Mouse (Mus musculus) liver, embryonic 16.5 days (tissue): ENCODE measurements around the gene Higd1c. TPM values are rescaled to one million over a fixed set of nuclear protein-coding genes. Genes with fewer than 3 reads are reported as not detected.
"Not testable (repeated sequence)": the region's sequence is repeated elsewhere in the genome, so short reads cannot be mapped to it uniquely, and the experiment has no call there.

ENCODE experiments used
- ATAC-seq: fragments of 200-750 bp; cut with Nextera tagmentation; 2 replicates; pipeline ENCODE4 v1.8.0; 2017; ENCODE audit warnings: low read depth, mild to moderate bottlenecking, moderate number of reproducible peaks, moderate library complexity
- H3K27ac ChIP-seq: fragments of 300-500 bp; sonication (generic); 2 replicates; pipeline ENCODE4 v1.5.1; 2014; ENCODE audit warnings: mild to moderate bottlenecking, low read length
- H3K27me3 ChIP-seq: fragments of 300-500 bp; sonication (generic); 2 replicates; pipeline ENCODE4 v1.6.1; 2014; ENCODE audit warnings: low read depth, low read length, mixed read lengths; ENCODE audit not compliant: control insufficient read depth, insufficient read depth
- H3K36me3 ChIP-seq: fragments of 300-500 bp; sonication (generic); 2 replicates; pipeline ENCODE4 v1.6.1; 2014; ENCODE audit warnings: mild to moderate bottlenecking; ENCODE audit not compliant: control insufficient read depth, insufficient read depth
- H3K4me1 ChIP-seq: fragments of 300-500 bp; sonication (generic); 2 replicates; pipeline ENCODE4 v1.6.1; 2014; ENCODE audit warnings: low read depth, low read length, mixed read lengths; ENCODE audit not compliant: control insufficient read depth
- H3K4me2 ChIP-seq: fragments of 300-500 bp; sonication (generic); 2 replicates; pipeline ENCODE4 v1.6.1; 2014; ENCODE audit warnings: low read depth, low read length, mixed read lengths
- H3K4me3 ChIP-seq: fragments of 300-500 bp; sonication (generic); 2 replicates; pipeline ENCODE4 v1.5.1; 2014; ENCODE audit warnings: low read depth, mild to moderate bottlenecking, low read length
- H3K9ac ChIP-seq: fragments of 300-500 bp; sonication (generic); 2 replicates; pipeline ENCODE4 v1.6.1; 2014; ENCODE audit warnings: low read depth, low read length
- H3K9me3 ChIP-seq: fragments of 300-500 bp; sonication (generic); replicated peaks from 2 replicates; pipeline ENCODE4 v1.6.1; 2016; ENCODE audit warnings: low read length; ENCODE audit not compliant: control insufficient read depth
- WGBS: fragments of 180-500 bp; shearing (Covaris S2); extraction: QIAGEN DNeasy Blood & Tissue Kit; methylation state at CpG from one replicate; pipeline ENCODE4 v1.1.7; 2014; ENCODE audit not compliant: insufficient replicate concordance; 5-methylcytosine and 5-hydroxymethylcytosine counted together
- polyA plus RNA-seq: library from polyadenylated mRNA; unstranded; fragments of >200 nt; fragmentation: Nextera tagmentation; extraction: Ambion mirVana; gene quantifications from 2 replicates; pipeline ENCODE4 v1.2.1, GENCODE M21; 2015

Higd1c gene
- polyA plus RNA-seq, 1 experiment from 2014 or later = not detected

- Histone ChIP-seq H3K27ac (peak within 1 kb of the TSS; percentile 97), H3K4me1 (peaks cover 61% of the 10 kb centered on the region), H3K9ac (peak within 1 kb of the TSS; percentile 98), H3K4me3 (peak within 1 kb of the TSS; percentile 84), H3K4me2 (peak within 1 kb of the TSS; percentile 99), H3K27me3 (peaks cover 16% of the 10 kb centered on the region)
- 20% methylated on average over 3 of the region's 3 CpGs for WGBS
- not testable (repeated sequence) for H3K9me3 ChIP-seq, ATAC-seq, H3K36me3 ChIP-seq
Observed at GRCm38 (mm10) chr15:100421758-100422197, 57.4 kb downstream of the Higd1c start, which contains the start of gene Gm5475. TSS of gene Gm5475 (plus strand) at chr15:100422147.

- Histone ChIP-seq H3K4me1 (peaks cover 54% of the 10 kb centered on the region), H3K27ac (peak overlapping the region; percentile 97), H3K9me3 (no peaks in the 10 kb centered on the region), H3K4me2 (peak overlapping the region; percentile 74), H3K9ac (peak overlapping the region; percentile 98), H3K36me3 (no peaks in the 10 kb centered on the region), H3K4me3 (peak overlapping the region; percentile 84), H3K27me3 (peaks cover 16% of the 10 kb centered on the region)
- ATAC-seq = peak; percentile 28
- 0% methylated on average over 42 of the region's 44 CpGs for WGBS
Observed at GRCm38 (mm10) chr15:100422476-100422875, 58.1 kb downstream of the Higd1c start.

GRCm38 (mm10) chr15:100422899-100423860 is 58.8 kb downstream of the Higd1c start:
- Histone ChIP-seq H3K36me3 (no peaks in the 10 kb centered on the region), H3K9ac (peak overlapping the region; percentile 98), H3K4me2 (peak overlapping the region; percentile 99), H3K9me3 (no peaks in the 10 kb centered on the region), H3K4me3 (peak overlapping the region; percentile 84), H3K27me3 (peaks cover 16% of the 10 kb centered on the region), H3K4me1 (peaks cover 47% of the 10 kb centered on the region), H3K27ac (peak overlapping the region; percentile 97)
- under 1% methylated on average over 58 of the region's 65 CpGs for WGBS
- peak; percentile 93 for ATAC-seq

- 5% methylated on average over 14 of the region's 14 CpGs for WGBS
Observed at GRCm38 (mm10) chr15:100423916-100424315, 59.6 kb downstream of the Higd1c start.

GRCm38 (mm10) chr15:100424396-100425122 is 60.2 kb downstream of the Higd1c start, which contains the start of gene Slc11a2:
TSS of gene Slc11a2 (minus strand) at chr15:100425072.
- no peak for ATAC-seq
- WGBS = 25% methylated on average over 17 of the region's 17 CpGs
- no peaks in the 10 kb centered on the region for H3K36me3 ChIP-seq
- no peaks in the 10 kb centered on the region for H3K9me3 ChIP-seq
- peak within 1 kb of the TSS; percentile 84 for H3K4me3 ChIP-seq
- peak within 1 kb of the TSS; percentile 99 for H3K4me2 ChIP-seq
- peaks cover 34% of the 10 kb centered on the region for H3K4me1 ChIP-seq
- H3K27ac ChIP-seq = no peak within 1 kb of the TSS
- H3K27me3 ChIP-seq = peaks cover 16% of the 10 kb centered on the region
- peak within 1 kb of the TSS; percentile 69 for H3K9ac ChIP-seq

More at GRCm38 (mm10) chr15:100423916-100424315, 59.6 kb downstream of the Higd1c start:
- H3K4me2 ChIP-seq = peak overlapping the region; percentile 99
- peaks cover 40% of the 10 kb centered on the region for H3K4me1 ChIP-seq
- H3K9ac ChIP-seq = peak overlapping the region; percentile 69
- H3K27me3 ChIP-seq = peaks cover 16% of the 10 kb centered on the region
- peak overlapping the region; percentile 84 for H3K4me3 ChIP-seq
- H3K36me3 ChIP-seq = no peaks in the 10 kb centered on the region
- no peak overlapping the region for H3K27ac ChIP-seq
- no peak for ATAC-seq
- no peaks in the 10 kb centered on the region for H3K9me3 ChIP-seq

- H3K4me2 ChIP-seq = no peak overlapping the region
- peaks cover 16% of the 10 kb centered on the region for H3K27me3 ChIP-seq
- H3K9me3 ChIP-seq = no peaks in the 10 kb centered on the region
- H3K4me1 ChIP-seq = peaks cover 18% of the 10 kb centered on the region
- no peak overlapping the region for H3K4me3 ChIP-seq
- no peak for ATAC-seq
- H3K27ac ChIP-seq = no peak overlapping the region
- 74% methylated on average over 13 of the region's 13 CpGs for WGBS
- no peaks in the 10 kb centered on the region for H3K36me3 ChIP-seq
- no peak overlapping the region for H3K9ac ChIP-seq
Observed at GRCm38 (mm10) chr15:100428296-100428905, 64.1 kb downstream of the Higd1c start.

GRCm38 (mm10) chr15:100429959-100430565 is 65.7 kb downstream of the Higd1c start:
- Histone ChIP-seq H3K27ac (no peak overlapping the region), H3K4me3 (no peak overlapping the region), H3K27me3 (peaks cover 4% of the 10 kb centered on the region), H3K4me2 (no peak overlapping the region), H3K9me3 (no peaks in the 10 kb centered on the region), H3K36me3 (no peaks in the 10 kb centered on the region), H3K4me1 (peaks cover 10% of the 10 kb centered on the region), H3K9ac (no peak overlapping the region)
- ATAC-seq = no peak
- WGBS = 64% methylated on average over 11 of the region's 11 CpGs

GRCm38 (mm10) chr15:100433234-100433633 is 68.9 kb downstream of the Higd1c start:
- peak; percentile 71 for ATAC-seq
- H3K4me3 ChIP-seq = no peak overlapping the region
- H3K4me1 ChIP-seq = peaks cover 10% of the 10 kb centered on the region
- no peak overlapping the region for H3K4me2 ChIP-seq
- no peaks in the 10 kb centered on the region for H3K9me3 ChIP-seq
- 0 out of 2 replicates have a peak overlapping the region, but pooled peaks have one; percentile 4 for H3K9ac ChIP-seq
- H3K27ac ChIP-seq = no peak overlapping the region
- H3K36me3 ChIP-seq = no peaks in the 10 kb centered on the region
- 32% methylated on average over 4 of the region's 4 CpGs for WGBS
- no peaks in the 10 kb centered on the region for H3K27me3 ChIP-seq
